Mouse (Mus musculus): ENCODE data around the gene Wee1. TPM values are rescaled to one million over a fixed set of nuclear protein-coding genes. Genes with fewer than 3 reads are reported as not detected.
"Not testable (repeated sequence)": the region's sequence is repeated elsewhere in the genome, so short reads cannot be mapped to it uniquely, and the experiment has no call there.

The Wee1 gene
- 10 to 100 TPM; 17.0 to 20.8 TPM for total RNA-seq (2021)

DNA sequence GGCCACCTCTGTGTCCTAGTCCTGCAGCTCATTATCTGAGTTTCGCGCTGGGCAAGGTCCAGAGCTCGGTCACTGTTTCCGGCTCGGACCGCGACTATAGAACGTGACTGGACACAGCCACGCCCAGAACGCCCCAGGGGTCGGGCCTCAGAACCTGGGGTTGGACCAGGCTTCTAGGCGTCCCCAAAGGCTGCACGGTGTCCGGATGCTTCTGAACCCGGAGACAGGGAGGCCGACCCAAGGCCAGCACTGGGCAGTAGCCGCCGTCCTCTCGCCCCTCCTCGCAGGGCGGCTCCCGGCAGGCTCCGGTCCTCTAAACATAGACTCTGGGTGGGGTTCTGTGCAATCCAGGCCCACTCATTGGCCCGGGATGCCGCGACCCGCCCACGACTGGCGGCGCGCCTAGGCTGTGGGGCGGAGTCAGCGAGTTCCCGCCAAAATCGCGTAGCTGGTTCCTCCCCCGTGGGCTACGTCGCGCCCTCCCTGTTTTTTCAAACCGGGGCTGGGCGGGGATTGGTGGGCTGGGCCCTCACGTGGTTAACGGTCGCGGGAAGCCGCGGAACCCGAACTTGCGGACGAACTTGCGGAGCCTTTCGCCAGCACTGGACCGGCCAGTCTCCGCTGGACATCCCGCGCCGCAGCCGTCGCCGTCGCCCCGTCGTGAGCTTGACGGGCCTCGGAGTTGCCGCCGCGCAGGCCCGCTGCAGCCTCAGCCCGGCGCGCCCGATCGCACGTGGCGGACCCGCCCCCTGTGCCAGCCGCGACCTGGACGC, at the start of gene Wee1:
Wee1 (plus strand) TSS at position 531 of the 773 bp plus-strand sequence.
- peak; percentile 93 to 97 for DNase-seq (ENCODE audit: extremely low spot score in 1 of 2, low spot score in 1 of 2)

DNA sequence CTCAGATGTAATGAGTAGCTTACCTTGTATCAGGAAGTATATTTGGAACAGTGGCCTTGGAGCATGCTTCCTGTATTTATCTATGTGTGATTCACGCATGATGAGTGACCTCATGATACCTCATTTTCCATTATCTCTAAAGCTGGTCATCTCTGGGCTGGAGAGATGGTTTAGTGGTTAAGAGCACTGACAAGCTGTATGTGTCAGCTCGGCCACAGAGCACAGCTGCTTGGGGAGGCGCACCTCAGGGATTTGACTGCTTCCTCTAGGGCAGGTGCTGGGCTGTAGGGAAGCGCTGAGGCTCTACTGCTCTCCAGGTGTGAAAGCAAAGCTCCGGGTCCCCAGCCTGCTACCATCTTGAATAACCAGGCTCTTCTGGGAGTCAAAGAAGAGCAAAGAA, 43.7 kb upstream of the Wee1 start:
- DNase-seq (ENCODE audit: extremely low spot score in 1 of 2, low spot score in 1 of 2) = no peak

DNA sequence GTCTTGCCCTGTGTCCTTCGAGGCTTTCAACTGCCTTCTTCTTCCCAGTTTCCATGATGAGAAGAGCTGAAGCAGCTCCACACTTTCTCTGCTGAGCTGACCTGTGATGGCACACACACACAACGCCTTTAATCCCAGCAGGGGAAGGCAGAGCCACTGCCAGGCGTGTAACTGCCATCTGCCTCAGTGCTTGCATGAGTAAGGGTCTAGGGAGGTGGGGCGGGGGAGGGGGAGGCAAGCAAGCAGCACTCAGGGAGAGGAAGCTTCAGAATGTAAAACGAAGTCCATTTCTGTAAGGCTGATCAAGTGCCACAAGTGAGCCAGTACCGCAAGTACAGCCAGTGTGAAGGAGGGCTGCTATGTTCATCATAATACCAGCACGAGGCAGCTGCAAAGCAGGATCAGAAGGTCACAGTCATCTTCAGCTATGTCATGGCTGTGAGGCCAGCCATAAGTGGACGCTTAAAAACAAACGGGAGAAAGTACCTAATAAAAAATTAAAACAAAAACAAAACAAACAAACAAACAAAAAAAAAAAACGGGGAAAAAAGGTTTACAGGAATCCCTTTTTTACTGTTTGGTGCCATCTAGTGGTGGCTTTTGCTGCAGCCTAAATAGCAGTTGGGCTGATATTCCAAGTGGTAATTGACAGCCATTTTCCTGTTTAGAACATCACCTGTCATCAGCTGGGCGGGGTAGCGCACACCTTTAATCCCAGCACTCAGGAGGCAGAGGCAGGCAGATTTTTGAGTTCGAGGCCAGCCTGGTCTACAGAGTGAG, 38.3 kb upstream of the Wee1 start:
- DNase-seq (ENCODE audit: extremely low spot score in 1 of 2, low spot score in 1 of 2) = peak; percentile 26 to 74

DNA sequence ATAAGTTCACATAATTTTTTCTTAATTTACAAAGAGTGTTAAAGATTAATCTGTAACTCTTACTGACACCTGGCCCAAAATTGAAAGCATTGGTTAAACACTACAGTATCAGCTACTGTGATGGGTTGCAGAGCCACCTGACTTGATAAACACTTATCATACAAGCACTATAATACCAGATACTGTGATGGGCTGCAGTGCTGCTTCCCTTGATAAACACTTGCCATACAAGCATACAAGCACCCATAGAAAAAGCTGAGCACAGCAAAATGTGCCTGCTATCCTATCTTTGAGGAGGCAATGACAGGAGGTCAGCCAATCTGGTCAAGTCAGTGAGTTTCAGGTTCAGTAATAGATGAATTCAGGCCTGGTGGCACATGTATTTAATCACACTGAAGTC, 36.6 kb upstream of the Wee1 start:
- no peak for DNase-seq (ENCODE audit: extremely low spot score in 1 of 2, low spot score in 1 of 2)

DNA sequence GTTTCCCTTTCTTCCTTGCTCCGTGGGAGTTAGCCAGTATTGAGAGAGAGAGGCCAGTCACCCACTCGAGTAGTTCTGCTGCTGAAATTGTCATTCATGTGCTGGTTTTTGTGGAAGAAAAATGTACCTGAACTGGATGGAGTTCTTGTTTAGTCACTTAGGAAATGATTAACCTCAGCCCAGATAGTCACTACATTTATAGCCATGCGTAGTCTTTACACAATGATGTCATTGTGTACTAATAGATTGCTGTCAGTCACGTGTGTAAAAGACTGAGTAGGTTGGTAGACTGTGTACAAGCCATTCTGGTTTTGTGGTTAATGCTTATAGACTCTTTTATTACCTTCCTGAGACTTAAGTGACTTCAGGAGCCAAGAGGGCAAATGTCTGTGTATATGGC, 33.9 kb upstream of the Wee1 start:
- no peak for DNase-seq (ENCODE audit: extremely low spot score in 1 of 2, low spot score in 1 of 2)

DNA sequence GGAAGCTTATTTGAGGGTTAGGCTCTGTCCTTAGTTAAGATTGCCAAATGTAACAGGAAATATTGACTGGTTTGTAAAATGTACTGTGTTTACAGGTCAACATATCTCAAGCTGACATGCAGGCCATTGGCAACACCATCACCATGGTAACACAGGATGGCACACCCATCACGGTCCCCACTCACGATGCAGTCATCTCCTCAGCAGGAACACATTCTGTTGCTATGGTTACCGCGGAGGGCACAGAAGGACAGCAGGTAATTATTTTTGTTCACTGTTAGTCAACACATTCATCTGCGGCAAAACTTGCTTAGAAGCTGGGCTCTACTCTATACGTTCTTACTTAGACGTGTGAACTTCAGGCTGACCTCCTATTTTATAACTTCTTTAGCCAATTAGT, 30.2 kb upstream of the Wee1 start:
- DNase-seq (ENCODE audit: extremely low spot score in 1 of 2, low spot score in 1 of 2) = no peak

DNA sequence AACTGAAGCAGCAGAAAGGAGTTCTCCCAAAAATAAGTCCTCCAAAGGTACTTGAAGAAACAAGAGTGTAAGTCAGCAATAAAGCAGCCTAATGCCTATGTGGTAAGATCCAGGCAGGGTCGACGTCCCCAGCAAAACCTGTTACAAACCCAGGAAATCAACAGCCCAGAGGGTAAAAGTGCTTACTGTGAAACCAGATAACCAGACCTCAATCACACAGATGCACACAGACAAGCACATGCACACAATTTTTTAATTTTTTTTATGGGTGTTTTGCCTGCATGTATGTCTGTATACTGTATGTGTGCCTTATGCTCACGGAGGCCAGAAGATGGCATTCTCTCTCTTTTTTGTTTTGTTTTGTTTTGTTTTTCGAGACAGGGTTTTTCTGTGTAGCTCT, 25.5 kb upstream of the Wee1 start:
- DNase-seq (ENCODE audit: extremely low spot score in 1 of 2, low spot score in 1 of 2) = no peak

DNA sequence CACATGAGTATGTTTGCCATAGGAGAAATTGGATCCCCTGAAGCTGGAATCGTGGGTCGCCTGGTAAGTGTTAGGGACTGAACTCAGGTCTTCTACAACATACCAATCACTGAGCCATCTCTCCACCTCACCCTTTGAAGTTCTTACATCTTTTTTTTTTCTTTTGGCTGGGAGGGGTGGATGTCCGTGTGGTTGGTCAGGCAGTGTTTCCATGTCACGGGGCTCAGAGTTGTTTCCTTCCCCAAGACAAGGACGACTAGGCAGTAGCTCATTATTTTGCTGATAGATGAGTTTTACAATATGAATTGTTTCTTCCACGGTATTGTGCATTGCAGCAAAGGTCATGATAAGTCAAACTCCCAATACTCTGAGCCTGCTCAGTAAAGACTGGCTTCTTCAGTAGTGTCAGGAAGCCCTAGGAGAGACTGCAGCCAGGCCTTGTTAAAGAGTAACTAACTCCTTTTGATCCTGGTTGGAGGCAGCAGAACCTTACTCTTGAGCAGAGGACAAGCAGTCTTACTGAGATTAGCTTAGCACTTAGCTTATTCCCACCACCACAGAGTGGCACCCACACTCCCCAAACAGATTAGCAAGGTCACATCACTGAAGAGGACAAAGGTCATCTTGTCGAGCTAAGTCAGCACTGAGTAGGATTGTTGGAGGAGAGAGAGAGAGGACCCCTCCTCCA, 24.6 kb upstream of the Wee1 start:
- DNase-seq (ENCODE audit: extremely low spot score in 1 of 2, low spot score in 1 of 2) = no peak

DNA sequence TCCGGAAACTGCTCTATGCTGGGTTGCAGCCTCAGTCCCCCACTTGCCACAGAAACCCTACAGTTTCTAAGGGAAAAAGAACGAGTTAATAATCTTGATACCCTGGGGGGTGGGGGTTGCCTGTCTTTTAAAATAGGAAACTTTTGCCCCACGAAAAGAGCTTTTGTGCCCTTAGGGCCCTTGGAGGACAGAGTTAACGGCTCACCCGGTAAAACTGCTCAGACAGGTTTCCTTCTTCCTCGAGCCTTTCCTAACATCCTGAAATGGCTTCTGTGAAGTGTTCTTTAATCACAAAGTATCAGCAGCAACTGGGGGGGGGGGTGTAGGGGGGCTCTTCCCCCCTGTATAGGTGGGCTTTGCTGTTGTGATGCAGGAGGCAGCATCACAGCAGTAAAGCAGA, 21.0 kb upstream of the Wee1 start:
- DNase-seq (ENCODE audit: extremely low spot score in 1 of 2, low spot score in 1 of 2) = no peak

DNA sequence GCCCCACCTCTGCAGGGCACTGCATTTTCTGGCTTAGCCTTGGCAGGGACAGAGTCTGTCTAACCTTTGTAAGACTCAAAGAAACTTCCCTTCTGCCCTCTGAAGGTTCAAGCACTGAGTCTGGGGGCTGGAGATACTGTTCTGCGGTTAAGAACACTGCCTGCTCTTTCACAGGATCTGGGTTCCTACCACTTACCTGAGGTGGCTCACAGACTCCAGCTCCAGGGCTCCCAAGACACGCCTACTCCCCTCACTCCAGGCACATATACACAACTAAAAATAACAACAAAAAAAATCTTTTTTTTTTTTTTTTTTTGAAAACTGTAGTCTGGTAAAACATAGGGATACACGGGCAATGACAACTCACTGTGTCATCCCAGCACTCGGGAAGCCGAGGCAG, 20.6 kb upstream of the Wee1 start:
- DNase-seq (ENCODE audit: extremely low spot score in 1 of 2, low spot score in 1 of 2) = no peak

DNA sequence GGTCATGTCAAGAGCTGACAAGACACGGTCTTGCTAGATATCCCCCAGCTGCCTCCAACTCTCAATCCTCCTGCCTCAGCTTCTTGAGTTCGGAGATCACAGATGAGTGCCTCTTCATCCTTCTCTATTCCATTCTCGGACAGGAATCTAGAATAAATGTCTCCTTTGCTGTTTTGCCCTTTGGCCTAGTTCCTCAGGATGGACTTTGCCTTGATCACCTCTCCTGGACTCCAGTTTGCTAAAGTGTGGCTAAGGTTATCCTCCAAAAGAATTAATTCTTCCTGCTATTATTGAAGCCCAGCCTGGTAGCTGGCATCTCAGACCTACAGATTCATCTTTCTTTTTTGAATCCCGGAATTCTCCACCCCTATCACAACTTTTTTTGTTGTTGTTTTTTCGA, 16.8 kb upstream of the Wee1 start:
- DNase-seq (ENCODE audit: extremely low spot score in 1 of 2, low spot score in 1 of 2) = no peak

DNA sequence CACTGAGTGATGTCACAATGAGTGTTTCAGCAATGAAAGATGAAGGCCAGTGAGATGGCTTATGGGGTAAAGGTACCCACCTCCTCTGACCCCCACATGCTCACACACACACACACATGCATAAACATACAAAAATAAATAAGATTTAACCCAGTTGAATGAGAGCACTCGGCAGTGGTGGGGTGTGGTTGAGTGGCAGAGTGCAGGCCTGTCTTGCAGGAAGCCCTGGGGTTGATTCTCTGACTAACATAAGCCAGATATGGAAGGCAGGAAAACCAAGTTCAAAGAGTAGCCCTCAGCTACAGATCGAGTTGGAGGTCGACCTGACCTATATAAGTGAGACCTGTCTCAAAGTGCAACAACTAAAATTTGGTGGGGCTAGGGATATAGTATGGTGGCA, 15.2 kb upstream of the Wee1 start:
- DNase-seq (ENCODE audit: extremely low spot score in 1 of 2, low spot score in 1 of 2) = no peak

DNA sequence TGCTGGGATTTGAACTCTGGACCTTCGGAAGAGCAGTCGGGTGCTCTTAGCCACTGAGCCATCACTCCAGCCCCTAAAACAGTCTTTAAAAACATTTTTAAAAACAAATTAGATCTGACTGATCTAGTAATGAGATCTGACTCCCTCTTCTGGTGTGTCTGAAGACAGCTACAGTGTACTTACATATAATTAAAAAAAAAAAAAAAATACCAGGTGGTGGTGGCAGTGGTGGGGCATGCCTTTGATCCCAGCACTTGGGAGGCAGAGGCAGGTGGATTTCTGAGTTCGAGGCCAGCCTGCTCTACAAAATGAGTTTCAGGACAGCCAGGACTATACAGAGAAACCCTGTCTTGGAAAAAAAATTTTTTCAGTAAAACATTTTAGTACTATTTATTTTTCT, 13.3 kb upstream of the Wee1 start:
- not testable (repeated sequence) for DNase-seq (ENCODE audit: extremely low spot score in 1 of 2, low spot score in 1 of 2)

DNA sequence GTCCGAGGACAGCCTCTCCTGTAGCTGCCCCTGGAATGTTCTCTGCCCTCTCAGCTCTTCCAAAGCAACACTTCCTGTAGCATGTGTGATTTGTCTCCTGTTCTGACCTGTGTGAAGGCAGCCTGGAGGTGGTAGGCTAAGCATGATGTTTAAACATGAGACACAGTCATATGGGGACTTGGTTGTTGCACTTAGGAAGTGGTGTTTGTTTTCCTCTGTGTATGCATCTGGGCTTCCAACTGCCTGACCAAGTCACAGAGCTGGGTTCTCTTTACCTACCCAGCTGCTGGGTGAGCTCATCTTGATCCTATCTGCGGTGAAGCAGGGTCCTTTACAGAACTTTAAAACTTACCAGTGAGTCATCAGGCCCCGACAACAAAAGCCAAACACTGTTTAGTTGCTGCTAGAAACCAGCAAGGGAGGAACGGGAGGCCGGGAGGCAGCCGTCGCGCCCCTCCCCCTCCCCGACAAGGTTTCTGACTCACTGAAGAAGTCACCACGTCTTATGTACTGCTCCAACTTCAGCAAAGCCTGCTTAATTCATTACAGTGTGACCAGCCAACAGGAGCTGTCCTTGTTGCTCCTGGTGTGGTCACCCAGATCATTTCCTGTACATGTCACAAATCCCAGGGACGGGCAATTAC, 12.8 kb upstream of the Wee1 start:
- DNase-seq (ENCODE audit: extremely low spot score in 1 of 2, low spot score in 1 of 2) = peak in 1 of 2 experiments; percentile 39

DNA sequence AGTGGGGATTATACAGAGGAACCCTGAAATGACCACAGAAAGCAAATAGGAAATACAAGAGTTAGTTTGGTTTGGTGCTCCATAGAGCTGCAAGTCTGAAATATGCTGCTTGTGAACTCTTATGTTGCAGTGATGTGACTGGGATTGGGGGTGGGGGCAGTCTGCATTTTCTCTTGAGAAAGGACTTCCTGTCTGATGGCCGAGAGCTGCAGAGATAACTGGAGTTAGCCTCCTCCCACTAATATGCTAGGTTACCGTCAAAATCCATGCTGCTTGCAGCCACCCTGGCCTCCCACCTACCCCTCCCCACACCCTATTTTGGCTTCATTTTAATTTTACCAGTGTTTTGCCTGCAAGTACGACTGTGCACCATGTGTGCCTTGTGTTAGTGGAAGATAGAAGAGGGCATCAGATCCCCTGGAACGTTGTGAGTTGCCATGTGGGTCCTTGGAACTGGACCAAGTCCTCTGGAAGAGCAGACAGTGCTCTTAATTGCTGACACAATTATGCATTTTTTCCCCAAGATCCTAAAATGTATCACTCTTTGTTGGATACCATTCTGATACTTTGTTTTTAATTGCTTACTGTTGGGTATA, 11.7 kb upstream of the Wee1 start:
- peak; percentile 26 to 29 for DNase-seq (ENCODE audit: extremely low spot score in 1 of 2, low spot score in 1 of 2)

DNA sequence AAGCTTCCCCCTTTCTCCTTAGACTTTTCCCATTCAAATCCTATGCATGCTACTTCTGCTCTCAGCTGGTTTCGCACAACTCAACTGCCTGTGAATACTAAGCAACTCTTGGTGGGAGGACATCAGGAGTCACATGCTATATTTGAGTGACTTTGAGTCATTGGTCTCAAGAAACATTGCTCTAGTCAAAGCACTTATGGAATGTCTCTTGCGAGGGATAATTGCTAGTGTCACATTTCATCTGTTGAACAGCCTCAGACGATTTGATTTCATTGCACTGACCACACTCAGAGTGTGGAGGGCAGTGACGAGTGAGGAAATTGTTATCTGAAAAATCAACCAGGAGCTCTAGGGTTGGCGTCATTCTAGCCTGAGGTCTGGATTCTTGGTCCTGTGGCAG, 7.1 kb upstream of the Wee1 start:
- no peak for DNase-seq (ENCODE audit: extremely low spot score in 1 of 2, low spot score in 1 of 2)

DNA sequence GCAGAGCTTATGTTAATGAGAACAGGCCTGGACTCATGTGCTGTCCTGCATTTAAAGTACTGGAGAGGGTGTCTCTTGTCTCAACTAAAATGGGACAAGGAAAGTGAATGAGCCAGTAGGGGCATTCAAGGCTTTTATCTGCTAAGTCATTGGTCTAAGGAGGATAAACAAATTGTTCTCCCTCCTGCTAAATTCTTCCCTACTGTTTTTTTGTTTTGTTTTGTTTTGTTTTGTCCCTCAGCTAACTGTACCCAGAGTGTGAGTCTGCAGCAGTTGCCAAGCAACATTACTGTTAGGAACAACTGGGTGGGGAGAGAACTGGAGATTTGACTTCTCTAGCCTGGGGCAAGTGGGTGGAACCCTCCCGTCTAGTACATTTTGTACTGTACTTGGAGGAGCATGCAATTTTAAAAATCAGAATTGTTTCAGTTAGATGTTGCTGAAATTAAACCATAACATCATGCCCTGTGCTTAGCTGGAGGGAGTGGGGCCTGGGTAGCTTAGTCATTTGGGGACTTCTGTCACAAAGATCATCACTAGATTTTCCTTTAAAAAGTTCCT, 5.0 kb upstream of the Wee1 start:
- DNase-seq (ENCODE audit: extremely low spot score in 1 of 2, low spot score in 1 of 2) = no peak

DNA sequence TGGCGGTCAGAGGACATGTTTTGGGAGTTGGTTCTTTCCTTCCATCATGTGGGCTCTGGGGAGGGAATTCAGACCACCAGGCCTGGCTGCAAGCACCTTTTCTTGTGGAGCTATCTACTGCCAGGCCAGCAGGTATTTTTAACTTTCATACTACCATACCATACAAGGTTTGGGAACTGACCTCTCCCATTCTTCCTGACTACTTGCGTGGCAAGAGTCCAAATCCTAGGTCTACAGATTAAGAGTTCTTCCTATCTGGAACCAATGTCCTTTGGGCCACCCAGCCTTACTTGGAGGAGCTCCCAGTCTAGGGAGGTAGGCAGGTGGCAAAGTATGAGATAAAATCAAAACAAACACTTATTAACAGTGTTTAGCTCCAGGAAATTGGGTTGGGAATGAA, 3.4 kb upstream of the Wee1 start:
- DNase-seq (ENCODE audit: extremely low spot score in 1 of 2, low spot score in 1 of 2) = no peak

DNA sequence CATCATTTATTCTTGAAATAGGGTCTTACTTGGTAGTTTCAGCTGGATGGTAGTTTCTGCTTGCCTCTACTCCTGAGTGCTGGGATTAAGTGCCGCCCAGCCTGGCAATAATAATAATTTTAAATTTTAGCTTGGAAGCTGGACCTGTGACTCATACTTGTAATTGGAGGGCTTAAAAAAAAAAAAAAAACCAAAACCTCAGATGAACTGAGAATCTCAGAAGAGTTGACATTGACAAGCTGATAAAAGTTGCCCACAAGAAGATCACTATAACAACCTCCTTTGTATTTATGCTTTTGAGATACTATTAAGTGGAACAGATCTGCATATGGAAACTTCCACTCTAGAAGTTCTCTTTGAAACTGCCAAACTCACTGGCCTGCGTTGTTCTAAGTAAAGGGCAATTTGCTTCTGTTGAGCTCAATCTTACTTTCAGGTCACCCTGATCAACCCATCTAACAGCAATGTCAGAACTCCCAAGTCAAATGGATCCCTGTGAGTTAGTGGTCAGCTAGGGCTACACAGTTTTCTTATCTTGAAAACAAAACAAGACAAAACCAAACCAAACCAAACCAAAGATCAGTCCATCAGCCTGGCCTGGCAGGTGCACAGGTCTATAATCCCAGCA, 1.6 kb upstream of the Wee1 start:
- DNase-seq (ENCODE audit: extremely low spot score in 1 of 2, low spot score in 1 of 2) = no peak

DNA sequence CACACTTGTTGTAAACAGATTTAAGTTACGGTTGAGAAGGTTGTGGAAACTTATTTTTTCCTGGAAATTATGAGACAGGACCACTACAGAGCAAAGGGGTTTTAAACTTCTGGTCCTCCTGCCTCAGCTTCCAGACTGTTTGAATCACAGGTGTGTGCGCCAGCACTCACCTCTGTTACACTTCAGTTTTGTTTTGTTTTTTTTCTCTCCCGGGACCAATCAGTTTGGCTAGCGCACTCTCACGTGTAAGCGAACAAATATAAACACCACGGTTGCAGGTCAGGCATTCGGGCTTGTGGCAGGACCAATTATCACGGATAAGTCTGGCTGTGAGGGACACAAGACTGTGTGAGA, 707 bp upstream of the Wee1 start:
- DNase-seq (ENCODE audit: extremely low spot score in 1 of 2, low spot score in 1 of 2) = no peak
